Mouse (Mus musculus) liver, embryonic 14.5 days (tissue): ENCODE results near the gene Slc25a21.

ENCODE experiments used
- CTCF ChIP-seq: IDR thresholded peaks from 2 replicates; pipeline ENCODE4 v1.5.1; 2016; ENCODE audit warnings: antibody characterized with exemption, low read depth, control low read depth
- EP300 ChIP-seq: IDR thresholded peaks from 2 replicates; pipeline ENCODE4 v1.6.1; 2016; ENCODE audit warnings: antibody characterized with exemption, low read depth

DNA sequence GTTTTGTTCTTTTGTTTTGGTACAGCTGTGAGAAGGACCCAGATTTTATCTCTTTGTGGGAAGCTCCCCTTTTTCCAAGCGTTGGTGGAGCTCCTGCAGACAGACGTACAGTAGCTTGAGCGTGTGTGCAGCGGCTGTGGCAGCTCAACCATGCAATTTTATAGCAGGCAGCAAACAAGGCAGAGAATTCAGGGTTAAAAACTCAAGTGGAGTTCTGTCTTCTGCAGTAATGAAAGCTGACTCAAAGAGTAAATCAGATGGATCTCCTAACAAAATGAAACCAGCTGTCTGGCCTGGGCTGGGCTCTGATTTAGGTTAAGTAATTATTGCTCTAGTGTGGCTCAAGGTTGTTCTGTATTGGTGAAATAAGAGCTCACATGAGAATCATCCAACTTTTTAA is 120.7 kb downstream of the Slc25a21 start:
- TF ChIP-seq EP300: no peak
- TF ChIP-seq CTCF: no peak
